Mouse (Mus musculus) midbrain, postnatal 0 days (tissue): Measurements from ENCODE around the gene Lama1. TPM values are rescaled to one million over a fixed set of nuclear protein-coding genes. Genes with fewer than 3 reads are reported as not detected.

Experiments
- ATAC-seq: fragments of 200-750 bp; cut with Nextera tagmentation; 2 replicates; pipeline ENCODE4 v1.8.0; 2017; ENCODE audit warnings: moderate number of reproducible peaks, mild to moderate bottlenecking, moderate TSS enrichment, moderate library complexity; ENCODE audit not compliant: low FRiP score
- DNase-seq: peaks from one replicate; pipeline ENCODE4 v3.0.0-alpha.2; 2015; ENCODE audit warnings: low spot score
- H3K27ac ChIP-seq: fragments of 300-500 bp; sonication (generic); 2 replicates; pipeline ENCODE4 v1.5.1; 2014; ENCODE audit warnings: low read depth, mild to moderate bottlenecking, low read length, mixed read lengths
- H3K27me3 ChIP-seq: fragments of 300-500 bp; sonication (generic); 2 replicates; pipeline ENCODE4 v1.6.1; 2014; ENCODE audit warnings: low read length, control low read depth, mixed read lengths; ENCODE audit not compliant: insufficient read depth
- H3K36me3 ChIP-seq: fragments of 300-500 bp; sonication (generic); 2 replicates; pipeline ENCODE4 v1.6.1; 2014; ENCODE audit warnings: low read length, control low read depth, mixed read lengths; ENCODE audit not compliant: insufficient read depth
- H3K4me1 ChIP-seq: fragments of 300-500 bp; sonication (generic); 2 replicates; pipeline ENCODE4 v1.6.1; 2014; ENCODE audit warnings: mild to moderate bottlenecking, control low read depth, antibody characterized with exemption, low read length, mixed read lengths; ENCODE audit not compliant: insufficient read depth
- H3K4me2 ChIP-seq: fragments of 300-500 bp; sonication (generic); 2 replicates; pipeline ENCODE4 v1.6.1; 2014; ENCODE audit warnings: low read depth, mild to moderate bottlenecking, low read length, mixed read lengths; ENCODE audit not compliant: poor library complexity, severe bottlenecking
- H3K4me3 ChIP-seq: fragments of 300-500 bp; sonication (generic); 2 replicates; pipeline ENCODE4 v1.5.1; 2014; ENCODE audit warnings: low read depth, mild to moderate bottlenecking, low read length, moderate library complexity
- H3K9ac ChIP-seq: fragments of 300-500 bp; sonication (generic); replicated peaks from 2 replicates; pipeline ENCODE4 v1.6.1; 2014; ENCODE audit warnings: mild to moderate bottlenecking, low read length, moderate library complexity, mixed read lengths; ENCODE audit not compliant: poor library complexity, severe bottlenecking
- H3K9me3 ChIP-seq: fragments of 300-500 bp; sonication (generic); 2 replicates; pipeline ENCODE4 v1.6.1; 2016; ENCODE audit warnings: low read length, control low read depth
- CTCF ChIP-seq: IDR thresholded peaks from 2 replicates; pipeline ENCODE4 v1.5.1; 2016; ENCODE audit warnings: antibody characterized with exemption, mild to moderate bottlenecking
- WGBS: fragments of 180-500 bp; shearing (Covaris S2); extraction: QIAGEN DNeasy Blood & Tissue Kit; methylation state at CpG from one replicate; pipeline ENCODE4 v1.1.7; 2014; 5-methylcytosine and 5-hydroxymethylcytosine counted together
- polyA plus RNA-seq: library from polyadenylated mRNA; unstranded; fragments of >200 nt; fragmentation: Nextera tagmentation; extraction: Ambion mirVana; gene quantifications from 2 replicates; pipeline ENCODE4 v1.2.1, GENCODE M21; 2015
- total RNA-seq: library from RNA; depleted of rRNA; stranded (reverse); fragments of >200 nt; gene quantifications from 2 replicates; pipeline ENCODE4 v1.2.3, GENCODE M21; 2014

Lama1 gene
- total and polyA plus RNA-seq, 2 experiments from 2014 or later, result 3.8 to 19.0 TPM

DNA sequence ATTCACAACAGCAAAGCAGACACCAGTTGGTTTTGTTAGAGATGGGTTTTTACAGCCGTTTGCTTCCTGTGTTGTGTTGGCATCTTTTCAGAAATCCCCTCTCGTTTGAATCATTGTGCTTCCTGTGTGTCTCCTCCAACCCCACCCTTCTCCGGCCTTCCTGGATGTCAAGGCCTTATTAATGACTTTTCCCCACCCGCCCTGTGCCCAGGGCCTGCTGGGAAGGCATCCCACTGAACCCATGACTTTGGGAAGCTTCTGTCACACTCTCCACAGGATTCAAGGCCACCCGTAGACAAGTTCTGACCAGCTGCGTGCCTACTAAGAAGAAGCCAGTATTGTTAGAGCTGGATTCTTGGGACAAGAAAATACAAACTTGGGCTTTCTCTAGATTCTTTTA lies 16.0 kb upstream of the Lama1 start:
- no peak for TF ChIP-seq CTCF
- H3K9ac ChIP-seq, result no peak overlapping the region
- H3K27ac ChIP-seq, result no peak overlapping the region
- no peaks in the 10 kb centered on the region for H3K36me3 ChIP-seq
- ATAC-seq, result no peak
- no peak overlapping the region for H3K4me2 ChIP-seq
- 76% methylated on average over 6 of the region's 6 CpGs for WGBS
- no peaks in the 10 kb centered on the region for H3K9me3 ChIP-seq
- DNase-seq, result no peak
- H3K27me3 ChIP-seq, result no peaks in the 10 kb centered on the region
- no peaks in the 10 kb centered on the region for H3K4me1 ChIP-seq
- no peak overlapping the region for H3K4me3 ChIP-seq

DNA sequence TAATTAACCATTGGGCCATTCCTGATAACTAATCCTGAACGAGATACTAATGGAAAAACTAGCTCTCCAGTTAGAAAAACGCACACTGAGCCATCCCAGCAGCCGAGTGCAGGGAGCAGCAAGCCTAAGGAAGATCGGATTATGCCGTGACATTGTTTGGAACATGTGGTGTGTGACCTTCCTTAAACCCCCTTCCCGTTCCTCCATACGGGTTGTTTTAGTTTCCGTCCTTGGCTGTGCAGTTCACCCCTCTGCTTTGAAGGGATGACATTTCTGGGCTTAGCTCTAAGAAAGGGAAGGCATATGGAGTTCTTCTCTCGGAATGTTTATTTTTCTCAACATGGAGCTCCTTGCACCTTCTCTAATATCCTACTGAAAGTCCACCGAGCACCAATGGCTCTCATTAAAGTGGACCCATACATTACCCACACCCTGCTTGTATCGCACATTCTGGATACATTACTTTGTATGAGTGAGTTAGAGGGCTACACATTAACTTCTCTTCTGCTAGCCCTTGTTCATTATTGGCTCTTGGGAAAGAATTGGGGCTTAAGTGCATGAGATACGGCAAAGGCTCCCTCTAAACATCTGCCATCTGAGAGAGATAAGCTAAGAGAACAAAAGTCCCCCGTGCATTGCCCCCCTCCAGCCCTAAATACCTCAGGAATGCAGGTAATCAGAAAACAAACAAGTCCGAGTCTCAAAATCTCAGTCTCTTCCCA lies 11.9 kb upstream of the Lama1 start:
- Histone ChIP-seq H3K4me3 (no peak overlapping the region), H3K4me2 (no peak overlapping the region), H3K36me3 (no peaks in the 10 kb centered on the region), H3K9ac (no peak overlapping the region), H3K27ac (no peak overlapping the region), H3K9me3 (no peaks in the 10 kb centered on the region), H3K4me1 (no peaks in the 10 kb centered on the region), H3K27me3 (no peaks in the 10 kb centered on the region)
- no peak for DNase-seq
- WGBS, result 27% methylated on average over 14 of the region's 14 CpGs
- ATAC-seq, result no peak
- TF ChIP-seq CTCF, result no peak

DNA sequence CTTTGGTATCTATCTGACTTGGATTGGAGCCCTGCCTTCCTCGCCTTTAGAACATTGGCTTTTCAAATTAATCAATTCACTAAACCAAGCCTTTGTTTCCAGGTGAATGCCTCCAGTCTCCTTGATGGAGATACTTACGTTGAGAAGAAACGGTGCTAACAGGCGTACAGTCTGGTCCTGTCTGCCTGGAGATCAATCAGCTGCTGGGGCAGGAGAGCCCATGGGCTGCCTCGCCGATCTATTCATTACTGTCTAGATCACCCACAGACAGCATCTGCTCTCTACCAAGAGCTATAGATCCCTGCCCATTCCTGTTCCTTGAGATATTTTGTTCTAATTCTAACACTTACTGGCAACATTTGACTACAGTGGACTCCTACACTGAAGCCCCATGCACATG lies 9.6 kb upstream of the Lama1 start:
- 62% methylated on average over 6 of the region's 6 CpGs for WGBS
- DNase-seq, result no peak

DNA sequence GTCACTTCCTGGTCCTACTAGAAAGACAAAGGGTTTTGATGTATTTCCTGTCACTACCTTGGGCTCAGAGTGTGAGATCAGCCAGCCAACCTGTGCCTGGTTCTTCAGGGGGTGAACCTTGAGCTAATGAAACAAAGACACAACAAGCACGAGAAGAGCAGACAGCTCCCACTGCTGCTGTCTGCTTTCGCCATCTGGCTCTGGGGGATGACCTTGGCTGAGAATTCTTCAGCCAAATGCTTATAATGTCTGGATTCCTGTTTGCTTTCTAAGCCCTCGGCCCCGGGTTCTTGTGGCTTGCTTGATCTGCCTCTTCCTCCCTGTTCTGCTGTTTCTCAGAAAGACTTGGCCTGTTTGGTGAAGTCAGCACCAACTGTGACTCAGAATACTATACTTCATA lies 6.4 kb upstream of the Lama1 start:
- Histone ChIP-seq H3K4me1 (no peaks in the 10 kb centered on the region), H3K9ac (no peak overlapping the region), H3K27ac (no peak overlapping the region), H3K4me2 (no peak overlapping the region), H3K9me3 (no peaks in the 10 kb centered on the region), H3K27me3 (no peaks in the 10 kb centered on the region), H3K36me3 (no peaks in the 10 kb centered on the region), H3K4me3 (no peak overlapping the region)
- no peak for ATAC-seq
- DNase-seq, result no peak
- WGBS, result 85% methylated on average over 4 of the region's 4 CpGs
- TF ChIP-seq CTCF, result no peak

More for the DNA sequence above, 9.6 kb upstream of the Lama1 start:
- TF ChIP-seq CTCF, result no peak
- Histone ChIP-seq H3K4me2 (no peak overlapping the region), H3K36me3 (no peaks in the 10 kb centered on the region), H3K9ac (no peak overlapping the region), H3K4me1 (no peaks in the 10 kb centered on the region), H3K9me3 (no peaks in the 10 kb centered on the region), H3K27ac (no peak overlapping the region), H3K27me3 (no peaks in the 10 kb centered on the region), H3K4me3 (no peak overlapping the region)
- ATAC-seq, result no peak

DNA sequence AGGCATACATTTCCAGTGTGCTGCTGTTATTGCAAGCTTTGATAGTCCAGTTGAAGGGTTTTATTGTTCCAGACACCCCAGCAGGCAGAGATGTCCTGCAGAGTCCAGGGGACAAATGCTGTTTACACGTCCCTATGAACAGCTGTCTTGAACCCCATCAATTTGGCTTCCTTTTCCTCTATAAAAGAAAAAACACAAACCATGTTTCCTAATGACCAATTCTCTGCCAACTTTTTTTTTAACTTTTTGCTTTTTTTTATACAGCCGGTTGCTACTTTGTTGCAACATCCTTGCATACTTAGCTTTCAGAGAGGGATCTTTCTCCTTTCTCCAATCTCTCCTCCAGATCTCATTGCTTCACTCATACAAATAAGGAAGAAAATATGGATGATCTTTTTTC lies 4.4 kb upstream of the Lama1 start:
- H3K4me2 ChIP-seq, result no peak overlapping the region
- no peaks in the 10 kb centered on the region for H3K27me3 ChIP-seq
- no peaks in the 10 kb centered on the region for H3K36me3 ChIP-seq
- WGBS, result 65% methylated on average over 2 of the region's 2 CpGs
- H3K9me3 ChIP-seq, result no peaks in the 10 kb centered on the region
- no peak for ATAC-seq
- no peak overlapping the region for H3K9ac ChIP-seq
- H3K27ac ChIP-seq, result no peak overlapping the region
- no peaks in the 10 kb centered on the region for H3K4me1 ChIP-seq
- no peak for TF ChIP-seq CTCF
- DNase-seq, result no peak
- H3K4me3 ChIP-seq, result no peak overlapping the region

DNA sequence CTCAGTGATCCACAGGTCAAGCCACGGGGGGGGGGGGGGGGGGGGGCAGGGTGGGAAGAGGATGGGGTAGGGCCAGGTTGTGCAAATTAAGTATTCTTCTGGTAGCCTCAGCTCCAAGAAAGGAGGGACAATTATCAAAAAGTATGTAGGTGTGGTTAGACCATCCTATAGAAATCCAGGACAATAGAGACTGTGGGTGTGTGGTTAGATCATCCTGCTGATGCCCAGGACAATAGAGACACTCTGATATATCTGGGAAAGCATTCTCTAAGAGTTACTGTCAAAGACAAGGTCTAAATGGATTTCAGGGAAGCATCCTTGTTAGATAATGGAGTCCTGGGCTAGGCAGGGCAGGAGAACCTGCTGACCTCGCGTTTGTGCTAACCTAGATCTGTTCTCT lies 3.2 kb upstream of the Lama1 start:
- no peak overlapping the region for H3K4me2 ChIP-seq

More for the DNA sequence above, 3.2 kb upstream of the Lama1 start:
- Histone ChIP-seq H3K4me1 (peaks cover 5% of the 10 kb centered on the region; the same call in 1 of the 2 replicates), H3K27ac (no peak overlapping the region), H3K9me3 (no peaks in the 10 kb centered on the region), H3K36me3 (no peaks in the 10 kb centered on the region), H3K4me3 (no peak overlapping the region), H3K9ac (no peak overlapping the region), H3K27me3 (no peaks in the 10 kb centered on the region)
- no peak for ATAC-seq
- no peak for DNase-seq
- no peak for TF ChIP-seq CTCF
- WGBS, result 58% methylated on average over 2 of the region's 3 CpGs
